Mouse (Mus musculus): ENCODE measurements around the gene Abcc12. TPM values are rescaled to one million over a fixed set of nuclear protein-coding genes. Genes with fewer than 3 reads are reported as not detected.

The Abcc12 gene
- total RNA-seq, 1 experiment = 0.36 TPM

GRCm38 (mm10) chr8:86595671-86596070, 15.2 kb upstream of the Abcc12 start:
- DNase-seq (ENCODE audit: low read depth, low spot score) = no peak
- no peak overlapping the region for H3K27ac ChIP-seq (ENCODE audit: insufficient read depth, low read depth, low read length, poor library complexity, severe bottlenecking)
- in situ Hi-C loops (cut with MboI; ENCODE audit: low sequenced_read_pairs in 2 of 2, unreplicated experiment in 2 of 2) = no loop called here
- H3K4me3 ChIP-seq (ENCODE audit: insufficient read depth in 1 of 2, low read depth in 1 of 2, low read length in 2 of 2, poor library complexity in 1 of 2, severe bottlenecking in 1 of 2) = no peak overlapping the region
- H3K36me3 ChIP-seq (ENCODE audit: control insufficient read depth, insufficient read depth, low read length, poor library complexity, severe bottlenecking) = no peaks in the 10 kb centered on the region
- no peaks in the 10 kb centered on the region for H3K9me3 ChIP-seq (ENCODE audit: control insufficient read depth, insufficient read depth, low read depth, low read length)
- no peak overlapping the region for H3K9ac ChIP-seq (ENCODE audit: insufficient read depth, low read depth, low read length, poor library complexity, severe bottlenecking)
- TF ChIP-seq MAFK (IDR thresholded peaks at IDR 0.05; ENCODE audit: insufficient read depth, low read depth, low read length) = no peak
- TF ChIP-seq HCFC1 (IDR thresholded peaks at IDR 0.05; ENCODE audit: borderline replicate concordance, insufficient read depth, low read length) = no peak
- no peak for TF ChIP-seq CHD2 (IDR thresholded peaks at IDR 0.05; ENCODE audit: low read depth, low read length)
- no peak for TF ChIP-seq ZNF384 (IDR thresholded peaks at IDR 0.05; ENCODE audit: low read depth, low read length)
- no peak for TF ChIP-seq ZC3H11A (IDR thresholded peaks at IDR 0.05; ENCODE audit: borderline replicate concordance, low read depth, low read length)
- no peaks in the 10 kb centered on the region for H3K4me1 ChIP-seq (ENCODE audit: control insufficient read depth in 2 of 2, insufficient read depth in 2 of 2, low read length in 2 of 2, poor library complexity in 1 of 2)

DNA sequence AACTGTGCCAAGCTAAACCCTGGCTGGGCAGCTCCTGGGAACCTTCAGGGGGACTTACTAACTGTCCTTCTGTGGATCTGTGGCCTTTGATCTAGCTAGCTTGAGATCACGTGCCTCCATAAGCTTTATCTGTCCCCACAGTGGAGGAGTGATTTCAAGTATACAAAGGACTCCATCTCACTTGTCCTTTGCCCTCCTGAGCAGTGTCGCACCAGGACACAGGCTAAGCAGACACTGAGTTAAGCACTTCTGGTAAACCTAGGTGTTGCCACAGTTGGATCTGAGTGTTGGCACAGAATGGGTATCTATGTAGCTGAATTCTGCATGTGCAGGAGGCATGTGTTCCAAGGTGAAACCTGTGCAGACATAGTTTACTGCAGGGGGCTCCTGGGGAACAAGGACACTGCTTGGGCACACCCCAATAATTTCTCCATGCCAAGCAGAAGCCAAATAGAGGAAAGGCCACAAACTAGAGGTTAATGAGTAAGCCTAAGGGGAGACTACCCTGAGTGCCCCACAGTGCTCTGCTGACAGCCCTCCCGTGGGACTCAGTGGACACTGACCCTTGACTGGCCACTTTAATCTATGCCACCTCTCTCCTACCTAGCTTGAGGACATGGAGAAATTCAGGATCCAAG, 13.8 kb upstream of the Abcc12 start:
- H3K36me3 ChIP-seq (ENCODE audit: control insufficient read depth, insufficient read depth, low read length, poor library complexity, severe bottlenecking) = no peaks in the 10 kb centered on the region
- no peaks in the 10 kb centered on the region for H3K4me1 ChIP-seq (ENCODE audit: control insufficient read depth in 2 of 2, insufficient read depth in 2 of 2, low read length in 2 of 2, poor library complexity in 1 of 2)
- DNase-seq (ENCODE audit: low read depth, low spot score) = no peak
- no peak for TF ChIP-seq ZNF384 (IDR thresholded peaks at IDR 0.05; ENCODE audit: low read depth, low read length)
- TF ChIP-seq MAFK (IDR thresholded peaks at IDR 0.05; ENCODE audit: insufficient read depth, low read depth, low read length) = no peak
- TF ChIP-seq CHD2 (IDR thresholded peaks at IDR 0.05; ENCODE audit: low read depth, low read length) = no peak
- no peak for TF ChIP-seq HCFC1 (IDR thresholded peaks at IDR 0.05; ENCODE audit: borderline replicate concordance, insufficient read depth, low read length)
- no peak for TF ChIP-seq ZC3H11A (IDR thresholded peaks at IDR 0.05; ENCODE audit: borderline replicate concordance, low read depth, low read length)
- in situ Hi-C loops (cut with MboI; ENCODE audit: low sequenced_read_pairs in 2 of 2, unreplicated experiment in 2 of 2) = no loop called here
- no peak overlapping the region for H3K9ac ChIP-seq (ENCODE audit: insufficient read depth, low read depth, low read length, poor library complexity, severe bottlenecking)
- H3K9me3 ChIP-seq (ENCODE audit: control insufficient read depth, insufficient read depth, low read depth, low read length) = no peaks in the 10 kb centered on the region
- H3K4me3 ChIP-seq (ENCODE audit: insufficient read depth in 1 of 2, low read depth in 1 of 2, low read length in 2 of 2, poor library complexity in 1 of 2, severe bottlenecking in 1 of 2) = no peak overlapping the region
- H3K27ac ChIP-seq (ENCODE audit: insufficient read depth, low read depth, low read length, poor library complexity, severe bottlenecking) = no peak overlapping the region

DNA sequence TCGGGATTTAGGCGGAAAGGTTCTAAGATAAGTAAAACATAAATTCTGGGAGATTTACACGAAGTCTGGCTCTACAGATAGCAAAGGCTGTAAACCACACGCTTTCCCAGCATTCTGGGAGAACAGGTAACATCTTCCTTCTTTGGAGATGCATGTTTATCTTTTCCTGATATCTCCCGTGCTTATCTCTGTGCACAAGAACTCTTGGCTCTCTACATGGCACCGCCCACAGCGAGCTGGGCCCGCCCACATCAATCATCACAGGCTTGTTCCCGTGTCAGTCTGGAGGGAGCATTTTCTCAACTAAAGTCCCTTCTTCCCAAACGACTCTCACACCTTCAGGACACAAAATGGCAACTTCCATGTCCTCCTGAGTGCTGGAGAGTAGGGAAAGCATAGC, 12.6 kb upstream of the Abcc12 start:
- Histone ChIP-seq H3K9ac (ENCODE audit: insufficient read depth, low read depth, low read length, poor library complexity, severe bottlenecking) (no peak overlapping the region), H3K27ac (ENCODE audit: insufficient read depth, low read depth, low read length, poor library complexity, severe bottlenecking) (no peak overlapping the region), H3K4me3 (ENCODE audit: insufficient read depth in 1 of 2, low read depth in 1 of 2, low read length in 2 of 2, poor library complexity in 1 of 2, severe bottlenecking in 1 of 2) (no peak overlapping the region), H3K4me1 (ENCODE audit: control insufficient read depth in 2 of 2, insufficient read depth in 2 of 2, low read length in 2 of 2, poor library complexity in 1 of 2) (no peaks in the 10 kb centered on the region), H3K36me3 (ENCODE audit: control insufficient read depth, insufficient read depth, low read length, poor library complexity, severe bottlenecking) (no peaks in the 10 kb centered on the region), H3K9me3 (ENCODE audit: control insufficient read depth, insufficient read depth, low read depth, low read length) (no peaks in the 10 kb centered on the region)
- DNase-seq (ENCODE audit: low read depth, low spot score) = no peak
- in situ Hi-C loops (cut with MboI; ENCODE audit: low sequenced_read_pairs in 2 of 2, unreplicated experiment in 2 of 2) = no loop called here
- no peak for TF ChIP-seq MAFK (IDR thresholded peaks at IDR 0.05; ENCODE audit: insufficient read depth, low read depth, low read length)
- TF ChIP-seq ZNF384 (IDR thresholded peaks at IDR 0.05; ENCODE audit: low read depth, low read length) = no peak
- no peak for TF ChIP-seq ZC3H11A (IDR thresholded peaks at IDR 0.05; ENCODE audit: borderline replicate concordance, low read depth, low read length)
- no peak for TF ChIP-seq CHD2 (IDR thresholded peaks at IDR 0.05; ENCODE audit: low read depth, low read length)
- no peak for TF ChIP-seq HCFC1 (IDR thresholded peaks at IDR 0.05; ENCODE audit: borderline replicate concordance, insufficient read depth, low read length)

DNA sequence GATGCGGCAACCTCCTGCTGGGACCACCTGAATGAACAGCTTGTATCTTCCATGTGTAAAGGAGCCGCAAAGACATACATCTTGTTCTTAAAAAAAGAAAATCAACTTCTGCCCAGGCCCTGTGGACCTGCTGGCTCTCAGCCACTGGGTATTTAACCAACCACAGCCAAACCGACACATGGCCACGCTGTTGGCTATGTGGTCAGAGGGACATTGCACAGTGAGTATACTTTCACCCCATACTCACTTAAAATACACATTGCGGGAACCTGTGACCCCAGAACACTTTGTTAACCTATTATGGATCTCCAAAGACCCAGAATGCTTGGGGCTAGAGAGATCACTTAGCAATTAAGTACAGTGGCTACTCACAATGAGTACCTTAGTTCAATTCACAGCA, 7.9 kb upstream of the Abcc12 start:
- in situ Hi-C loops (cut with MboI; ENCODE audit: low sequenced_read_pairs in 2 of 2, unreplicated experiment in 2 of 2) = loop anchor here in 1 of 2 experiments (10.0 kb wide), 1 partner anchor 884 kb away; the partner anchor contains the start of gene Neto2
- Histone ChIP-seq H3K36me3 (ENCODE audit: control insufficient read depth, insufficient read depth, low read length, poor library complexity, severe bottlenecking) (no peaks in the 10 kb centered on the region), H3K27ac (ENCODE audit: insufficient read depth, low read depth, low read length, poor library complexity, severe bottlenecking) (no peak overlapping the region), H3K9me3 (ENCODE audit: control insufficient read depth, insufficient read depth, low read depth, low read length) (no peaks in the 10 kb centered on the region), H3K4me3 (ENCODE audit: insufficient read depth in 1 of 2, low read depth in 1 of 2, low read length in 2 of 2, poor library complexity in 1 of 2, severe bottlenecking in 1 of 2) (no peak overlapping the region), H3K4me1 (ENCODE audit: control insufficient read depth in 2 of 2, insufficient read depth in 2 of 2, low read length in 2 of 2, poor library complexity in 1 of 2) (no peaks in the 10 kb centered on the region), H3K9ac (ENCODE audit: insufficient read depth, low read depth, low read length, poor library complexity, severe bottlenecking) (no peak overlapping the region)
- DNase-seq (ENCODE audit: low read depth, low spot score) = no peak
- TF ChIP-seq MAFK (IDR thresholded peaks at IDR 0.05; ENCODE audit: insufficient read depth, low read depth, low read length) = no peak
- no peak for TF ChIP-seq CHD2 (IDR thresholded peaks at IDR 0.05; ENCODE audit: low read depth, low read length)
- no peak for TF ChIP-seq ZNF384 (IDR thresholded peaks at IDR 0.05; ENCODE audit: low read depth, low read length)
- no peak for TF ChIP-seq ZC3H11A (IDR thresholded peaks at IDR 0.05; ENCODE audit: borderline replicate concordance, low read depth, low read length)
- TF ChIP-seq HCFC1 (IDR thresholded peaks at IDR 0.05; ENCODE audit: borderline replicate concordance, insufficient read depth, low read length) = no peak

Data from ES-E14 (cell line).